9 mouse cellular contexts compared by ENCODE assay signal in the genomic region with DNA sequence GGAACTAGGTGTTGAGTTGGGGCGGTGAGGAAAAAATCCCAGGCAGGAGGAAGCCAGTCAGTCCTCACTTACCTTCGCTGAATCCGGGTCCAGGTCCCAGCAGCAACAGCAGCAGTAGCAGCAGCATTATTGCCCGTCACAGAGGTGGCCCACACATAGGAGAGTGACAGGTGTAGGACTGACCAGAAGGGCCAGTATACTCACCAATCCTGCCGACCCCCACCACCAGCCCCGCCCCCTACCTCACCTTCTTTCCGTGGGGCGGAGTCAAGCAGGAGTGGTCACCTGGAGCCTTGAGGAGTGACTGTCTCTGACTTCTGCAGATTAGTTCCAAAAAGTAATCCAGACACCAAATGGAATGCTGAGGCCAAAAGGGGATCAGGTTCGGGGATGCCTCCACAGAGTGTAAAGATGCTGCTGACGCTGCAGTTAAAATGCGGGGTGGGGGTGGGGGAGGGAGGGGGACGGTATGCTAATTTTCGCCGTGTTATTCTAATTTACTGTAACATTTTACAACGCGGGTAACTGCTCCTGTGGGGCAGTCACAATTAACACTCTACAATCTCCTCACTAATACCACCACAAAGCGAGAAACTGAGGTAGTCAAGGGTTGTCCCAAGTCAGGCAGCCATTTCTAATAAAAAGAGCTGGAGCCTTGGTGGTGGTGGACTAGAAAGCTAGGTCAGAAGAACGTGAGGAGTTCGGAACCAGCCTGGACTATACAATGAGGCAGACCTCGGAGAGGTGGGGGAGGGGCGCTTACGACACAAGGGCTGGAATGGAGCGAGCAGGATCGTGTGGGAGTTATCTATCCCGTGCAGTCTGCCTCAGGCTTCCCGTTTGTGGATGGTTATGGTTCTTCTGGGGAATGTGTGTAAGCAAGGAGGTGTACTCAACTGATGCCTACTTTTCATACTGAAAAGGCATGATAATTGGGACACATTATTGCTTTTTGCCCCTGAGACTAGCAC. TPM values are rescaled to one million over a fixed set of nuclear protein-coding genes. Genes with fewer than 3 reads are reported as not detected.
DNase-seq lines count a peak whose midpoint lies in the region; ATAC-seq lines count a peak whose summit lies in the region.
"Had no signal": no experiment of that assay in that cellular context is flagged by ENCODE, and none has a peak within 500 bp of the region (broad histone marks: within the 10 kb centered on the region; RNA-seq: fewer than 3 reads in every experiment).

Pla2g10 (minus strand) TSS at position 699 of the 971 bp plus-strand sequence.

- ATAC-seq in kidney, embryonic 15.5 days (replicated peaks; ENCODE audit: low FRiP score): no peak
- ATAC-seq in embryonic facial prominence, embryonic 11.5 days (replicated peaks; ENCODE audit: insufficient number of reproducible peaks, low FRiP score, low TSS enrichment, low read depth): peak; percentile 61; the same call in 1 of the 2 replicates
- ATAC-seq in neural tube, embryonic 15.5 days (ENCODE audit: low FRiP score): peak; percentile 41; the same call in 1 of the 2 replicates

- peak within 1 kb of the TSS; percentile 28 for H3K4me3 ChIP-seq in kidney, embryonic 15.5 days (replicated peaks)
- H3K4me3 ChIP-seq in embryonic facial prominence, embryonic 11.5 days (ENCODE audit: low read depth, low read length): no peak within 1 kb of the TSS
- H3K4me3 ChIP-seq in neural tube, embryonic 15.5 days (replicated peaks): peak within 1 kb of the TSS; percentile 16

- no peaks in the 10 kb centered on the region for H3K36me3 ChIP-seq in kidney, embryonic 15.5 days
- no peaks in the 10 kb centered on the region for H3K36me3 ChIP-seq in embryonic facial prominence, embryonic 11.5 days (replicated peaks; ENCODE audit: control insufficient read depth, insufficient read depth, low read depth, low read length)
- no peaks in the 10 kb centered on the region for H3K36me3 ChIP-seq in neural tube, embryonic 15.5 days

- H3K4me2 ChIP-seq in kidney, embryonic 15.5 days: peak within 1 kb of the TSS; percentile 57
- peak within 1 kb of the TSS; percentile 7; the same call in 1 of the 2 replicates for H3K4me2 ChIP-seq in embryonic facial prominence, embryonic 11.5 days (ENCODE audit: low read depth, low read length)
- peak within 1 kb of the TSS; percentile 51 for H3K4me2 ChIP-seq in neural tube, embryonic 15.5 days

- peaks cover 8% of the 10 kb centered on the region for H3K4me1 ChIP-seq in kidney, embryonic 15.5 days
- no peaks in the 10 kb centered on the region for H3K4me1 ChIP-seq in embryonic facial prominence, embryonic 11.5 days (ENCODE audit: control insufficient read depth, insufficient read depth, low read length)
- H3K4me1 ChIP-seq in neural tube, embryonic 15.5 days: peaks cover 8% of the 10 kb centered on the region

- DNase-seq in kidney, adult 18-20 months: no peak
- peak; percentile 20 for DNase-seq in embryonic facial prominence, embryonic 11.5 days (ENCODE audit: low spot score)
- no peak for DNase-seq in large intestine, adult 2 months (ENCODE audit: low read depth, low spot score)
- DNase-seq in left cerebral cortex, postnatal 4 days: no peak
- DNase-seq in adrenal gland, adult 8-10 months: no peak
- DNase-seq in thymus, postnatal 0 days (ENCODE audit: low spot score): no peak

- H3K27me3 ChIP-seq in kidney, embryonic 15.5 days: 0 out of 2 replicates have a peak, but pooled peaks cover 4% of the 10 kb centered on the region
- H3K27me3 ChIP-seq in embryonic facial prominence, embryonic 11.5 days (ENCODE audit: control insufficient read depth, insufficient read depth, low read length): no peaks in the 10 kb centered on the region
- no peaks in the 10 kb centered on the region for H3K27me3 ChIP-seq in neural tube, embryonic 15.5 days (replicated peaks)

- no peak within 1 kb of the TSS for H3K9ac ChIP-seq in kidney, embryonic 15.5 days
- no peak within 1 kb of the TSS for H3K9ac ChIP-seq in embryonic facial prominence, embryonic 11.5 days (replicated peaks; ENCODE audit: low read length)
- no peak within 1 kb of the TSS for H3K9ac ChIP-seq in neural tube, embryonic 15.5 days (replicated peaks)

- intact Hi-C loops in left cerebral cortex, postnatal 4 days (cut with DNase I): no loop called here

- H3K9me3 ChIP-seq in kidney, embryonic 15.5 days (replicated peaks): no peaks in the 10 kb centered on the region
- H3K9me3 ChIP-seq in embryonic facial prominence, embryonic 11.5 days (replicated peaks; ENCODE audit: control insufficient read depth, low read length): no peaks in the 10 kb centered on the region
- H3K9me3 ChIP-seq in neural tube, embryonic 15.5 days (replicated peaks): no peaks in the 10 kb centered on the region

- no peak within 1 kb of the TSS for H3K27ac ChIP-seq in kidney, embryonic 15.5 days
- H3K27ac ChIP-seq in embryonic facial prominence, embryonic 11.5 days (replicated peaks; ENCODE audit: low read depth, low read length): no peak within 1 kb of the TSS
- H3K27ac ChIP-seq in neural tube, embryonic 15.5 days (replicated peaks): no peak within 1 kb of the TSS

- 5% methylated on average over 26 of the region's 26 CpGs for WGBS in kidney, embryonic 15.5 days
- WGBS in embryonic facial prominence, embryonic 11.5 days: 12% methylated on average over 26 of the region's 26 CpGs
- 9% methylated on average over 26 of the region's 26 CpGs for WGBS in large intestine, adult 2 months
- 10% methylated on average over 26 of the region's 26 CpGs for WGBS in neural tube, embryonic 15.5 days

RNA-seq across cellular contexts. Expression of gene Pla2g10, which starts in this region (rescaled TPM):
- polyA plus RNA-seq in kidney, embryonic 15.5 days (2015; fragmentation: Nextera tagmentation; extraction: Ambion mirVana): 0.53 and 1.6 TPM in 2 replicates
- not detected in 2 replicates for polyA plus RNA-seq in embryonic facial prominence, embryonic 11.5 days (2014; fragmentation: Nextera tagmentation; extraction: Ambion mirVana)
- 14.4 and 18.5 TPM in 2 replicates for polyA plus RNA-seq in large intestine, adult 2 months (2012; rRNA removed)
- 0.41 and 1.4 TPM in 2 replicates for polyA plus RNA-seq in neural tube, embryonic 15.5 days (2015; fragmentation: Nextera tagmentation; extraction: Ambion mirVana)
- total RNA-seq in left cerebral cortex, postnatal 4 days (2021): not detected
- total RNA-seq in adrenal gland, adult 8-10 months (2022): not detected
- polyA plus RNA-seq in thymus, postnatal 0 days (2015; fragmentation: Nextera tagmentation; extraction: Ambion mirVana): 0.67 and 1.1 TPM in 2 replicates
- total RNA-seq: left cerebral cortex, postnatal 25 days had no signal

Comparison
In these comparisons a context has a peak if more than half of its experiments do, and no peak if none do; other contexts are left out.
1. Peak in DNase-seq, ATAC-seq and H3K4me2 ChIP-seq in embryonic facial prominence, embryonic 11.5 days; RNA of the gene not detected or under 1 TPM.
2. H3K4me2 ChIP-seq: peak in every context shown above with its lines; median percentile 57 in kidney, embryonic 15.5 days; 51 in neural tube, embryonic 15.5 days; 7 in embryonic facial prominence, embryonic 11.5 days.